Mouse (Mus musculus): ENCODE data around the gene Cacng7. TPM values are rescaled to one million over a fixed set of nuclear protein-coding genes. Genes with fewer than 3 reads are reported as not detected.
A peak's percentile ranks its signal among the peaks of the same experiment; 100 is the strongest.
"Not testable (repeated sequence)": the region's sequence is repeated elsewhere in the genome, so short reads cannot be mapped to it uniquely, and the experiment has no call there.

Cacng7 gene
- polyA plus RNA-seq (2015; fragmentation: Nextera tagmentation; extraction: Ambion mirVana), result 4.3 and 4.7 TPM in 2 replicates

- peaks cover 20% of the 10 kb centered on the region for H3K4me1 ChIP-seq (replicated peaks)
- H3K4me2 ChIP-seq, result peak within 1 kb of the TSS; percentile 79
- ATAC-seq (ENCODE audit: low FRiP score), result peak; percentile 70
- under 1% methylated on average over 49 of the region's 65 CpGs for WGBS
- H3K9ac ChIP-seq, result peak within 1 kb of the TSS; percentile 89
- peak within 1 kb of the TSS; percentile 86 for H3K27ac ChIP-seq
- H3K36me3 ChIP-seq, result peaks cover 4% of the 10 kb centered on the region; the same call in 1 of the 2 replicates
- H3K4me3 ChIP-seq, result peak within 1 kb of the TSS; percentile 77
- no peaks in the 10 kb centered on the region for H3K9me3 ChIP-seq
- peaks cover 13% of the 10 kb centered on the region for H3K27me3 ChIP-seq
Observed at GRCm38 (mm10) chr7:3332619-3333521, at the start of gene Cacng7. TSS of gene Cacng7 (plus strand) at chr7:3332955.

GRCm38 (mm10) chr7:3283081-3283875, 49.5 kb upstream of the Cacng7 start:
- Histone ChIP-seq H3K4me3 (no peak overlapping the region), H3K36me3 (no peaks in the 10 kb centered on the region), H3K27ac (no peak overlapping the region), H3K9me3 (no peaks in the 10 kb centered on the region), H3K9ac (no peak overlapping the region), H3K4me1 (replicated peaks) (no peaks in the 10 kb centered on the region), H3K27me3 (no peaks in the 10 kb centered on the region), H3K4me2 (no peak overlapping the region)
- ATAC-seq (ENCODE audit: low FRiP score), result no peak
- 91% methylated on average over 11 of the region's 11 CpGs for WGBS

GRCm38 (mm10) chr7:3284604-3285003, 48.2 kb upstream of the Cacng7 start:
- 87% methylated on average over 10 of the region's 10 CpGs for WGBS
- ATAC-seq (ENCODE audit: low FRiP score), result no peak
- H3K27ac ChIP-seq, result no peak overlapping the region

GRCm38 (mm10) chr7:3286036-3286435, 46.7 kb upstream of the Cacng7 start:
- 89% methylated on average over 5 of the region's 5 CpGs for WGBS
- Histone ChIP-seq H3K4me3 (no peak overlapping the region), H3K27me3 (no peaks in the 10 kb centered on the region), H3K4me1 (replicated peaks) (peaks cover 12% of the 10 kb centered on the region), H3K9me3 (no peaks in the 10 kb centered on the region), H3K36me3 (no peaks in the 10 kb centered on the region), H3K9ac (no peak overlapping the region), H3K4me2 (no peak overlapping the region), H3K27ac (no peak overlapping the region)
- no peak for ATAC-seq (ENCODE audit: low FRiP score)

More at GRCm38 (mm10) chr7:3284604-3285003, 48.2 kb upstream of the Cacng7 start:
- Histone ChIP-seq H3K27me3 (no peaks in the 10 kb centered on the region), H3K9ac (no peak overlapping the region), H3K4me3 (no peak overlapping the region), H3K36me3 (no peaks in the 10 kb centered on the region), H3K4me2 (no peak overlapping the region), H3K9me3 (no peaks in the 10 kb centered on the region), H3K4me1 (replicated peaks) (0 out of 2 replicates have a peak, but pooled peaks cover 2% of the 10 kb centered on the region)

GRCm38 (mm10) chr7:3287186-3287585, 45.6 kb upstream of the Cacng7 start:
- Histone ChIP-seq H3K27ac (no peak overlapping the region), H3K9ac (no peak overlapping the region), H3K4me2 (no peak overlapping the region), H3K27me3 (no peaks in the 10 kb centered on the region), H3K9me3 (no peaks in the 10 kb centered on the region), H3K36me3 (no peaks in the 10 kb centered on the region), H3K4me3 (no peak overlapping the region), H3K4me1 (replicated peaks) (peaks cover 23% of the 10 kb centered on the region)
- WGBS, result 57% methylated on average over 7 of the region's 7 CpGs
- no peak for ATAC-seq (ENCODE audit: low FRiP score)

GRCm38 (mm10) chr7:3288976-3289970, 43.5 kb upstream of the Cacng7 start, which contains the start of the genes Myadm and Prkcg:
TSS of gene Myadm (plus strand) at chr7:3289080.
TSS of gene Prkcg (plus strand) at chr7:3289179.
- Histone ChIP-seq H3K9ac (peak within 1 kb of the TSS; percentile 86), H3K4me2 (peak within 1 kb of the TSS; percentile 76), H3K27ac (peak within 1 kb of the TSS; percentile 88), H3K27me3 (no peaks in the 10 kb centered on the region), H3K4me1 (replicated peaks) (peaks cover 35% of the 10 kb centered on the region), H3K36me3 (peaks cover 10% of the 10 kb centered on the region), H3K4me3 (peak within 1 kb of the TSS; percentile 62), H3K9me3 (no peaks in the 10 kb centered on the region)
- peak; percentile 34 for ATAC-seq (ENCODE audit: low FRiP score)
- under 1% methylated on average over 30 of the region's 30 CpGs for WGBS

GRCm38 (mm10) chr7:3290257-3291033, 42.3 kb upstream of the Cacng7 start:
- Histone ChIP-seq H3K9me3 (no peaks in the 10 kb centered on the region), H3K4me1 (replicated peaks) (peaks cover 35% of the 10 kb centered on the region), H3K9ac (peak overlapping the region; percentile 86), H3K36me3 (peaks cover 18% of the 10 kb centered on the region), H3K27me3 (no peaks in the 10 kb centered on the region), H3K4me2 (peak overlapping the region; percentile 76), H3K4me3 (peak overlapping the region; percentile 62), H3K27ac (peak overlapping the region; percentile 88)
- peak; percentile 92 for ATAC-seq (ENCODE audit: low FRiP score)
- whole genome bisulfite sequencing, result 2% methylated on average over 18 of the region's 18 CpGs

GRCm38 (mm10) chr7:3291197-3291596, 41.6 kb upstream of the Cacng7 start:
- no peaks in the 10 kb centered on the region for H3K9me3 ChIP-seq
- peaks cover 24% of the 10 kb centered on the region for H3K36me3 ChIP-seq
- no peak overlapping the region; the same call in 1 of the 2 replicates for H3K27ac ChIP-seq
- peak overlapping the region; percentile 76 for H3K4me2 ChIP-seq
- H3K9ac ChIP-seq, result peak overlapping the region; percentile 86; the same call in 1 of the 2 replicates
- no peaks in the 10 kb centered on the region for H3K27me3 ChIP-seq
- 23% methylated on average over 6 of the region's 6 CpGs for WGBS
- peak overlapping the region; percentile 62 for H3K4me3 ChIP-seq
- H3K4me1 ChIP-seq (replicated peaks), result peaks cover 35% of the 10 kb centered on the region
- peak; percentile 14 for ATAC-seq (ENCODE audit: low FRiP score)

- no peak overlapping the region for H3K27ac ChIP-seq
- H3K4me1 ChIP-seq (replicated peaks), result peaks cover 35% of the 10 kb centered on the region
- H3K4me2 ChIP-seq, result peak overlapping the region; percentile 76
- no peak overlapping the region for H3K4me3 ChIP-seq
- H3K27me3 ChIP-seq, result no peaks in the 10 kb centered on the region
- peaks cover 29% of the 10 kb centered on the region for H3K36me3 ChIP-seq
- no peaks in the 10 kb centered on the region for H3K9me3 ChIP-seq
- no peak for ATAC-seq (ENCODE audit: low FRiP score)
- WGBS, result 78% methylated on average over 3 of the region's 3 CpGs
- no peak overlapping the region for H3K9ac ChIP-seq
Observed at GRCm38 (mm10) chr7:3291764-3292163, 41.0 kb upstream of the Cacng7 start.

GRCm38 (mm10) chr7:3292271-3292670, 40.5 kb upstream of the Cacng7 start:
- H3K9me3 ChIP-seq; H3K4me3 ChIP-seq; H3K27me3 ChIP-seq; H3K27ac ChIP-seq; H3K9ac ChIP-seq; ATAC-seq (ENCODE audit: low FRiP score): not testable (repeated sequence)
- WGBS, result 84% methylated on average over 12 of the region's 12 CpGs
- Histone ChIP-seq H3K4me2 (peak overlapping the region; percentile 76; the same call in 1 of the 2 replicates), H3K4me1 (replicated peaks) (peaks cover 36% of the 10 kb centered on the region), H3K36me3 (peaks cover 34% of the 10 kb centered on the region)

All from hindbrain, embryonic 13.5 days (tissue).